Mouse (Mus musculus): ENCODE results near the gene Drd4.
A peak's percentile ranks its signal among the peaks of the same experiment; 100 is the strongest.

Gene Drd4

DNA sequence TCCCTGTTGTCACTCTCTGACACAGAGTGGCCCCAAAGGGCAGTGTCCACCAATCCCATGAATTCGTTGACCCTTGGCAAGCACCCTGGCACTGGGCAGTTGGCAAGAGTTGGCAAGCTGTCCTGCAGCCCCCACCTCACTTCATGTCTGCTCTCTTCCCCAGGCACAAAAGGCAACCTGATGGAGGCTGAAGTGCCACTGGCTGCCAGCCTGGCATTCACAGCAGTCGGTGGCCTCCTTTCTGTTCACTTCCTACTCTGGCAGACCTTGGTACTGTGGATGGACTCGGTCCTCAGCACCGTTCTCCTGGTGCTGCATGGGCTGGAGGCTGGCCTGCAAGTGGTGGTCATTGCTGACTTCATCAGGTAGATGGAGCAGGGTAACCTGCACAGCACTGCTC is 43.9 kb downstream of the Drd4 start:
- peak; percentile 68 to 74 for DNase-seq

DNA sequence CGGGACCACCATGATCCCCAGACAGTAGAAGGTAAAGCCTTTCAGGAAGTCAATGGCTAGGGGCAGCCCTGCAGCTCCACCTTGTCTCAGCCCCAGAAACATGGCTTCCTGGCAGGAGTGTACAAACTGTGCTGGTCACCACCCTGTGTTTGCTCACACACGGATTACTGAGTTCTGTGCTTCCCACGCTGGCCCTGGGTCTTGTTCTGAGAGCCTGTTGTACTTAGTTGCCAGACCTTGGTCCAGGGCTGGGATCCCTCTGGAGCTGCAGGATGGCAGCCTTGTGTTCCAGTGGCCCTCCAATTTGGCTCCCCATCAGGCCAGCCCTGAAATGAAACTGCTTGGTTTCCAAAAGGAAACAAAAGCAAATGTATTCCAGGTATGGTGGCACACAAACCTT is 44.5 kb downstream of the Drd4 start:
- DNase-seq = no peak

DNA sequence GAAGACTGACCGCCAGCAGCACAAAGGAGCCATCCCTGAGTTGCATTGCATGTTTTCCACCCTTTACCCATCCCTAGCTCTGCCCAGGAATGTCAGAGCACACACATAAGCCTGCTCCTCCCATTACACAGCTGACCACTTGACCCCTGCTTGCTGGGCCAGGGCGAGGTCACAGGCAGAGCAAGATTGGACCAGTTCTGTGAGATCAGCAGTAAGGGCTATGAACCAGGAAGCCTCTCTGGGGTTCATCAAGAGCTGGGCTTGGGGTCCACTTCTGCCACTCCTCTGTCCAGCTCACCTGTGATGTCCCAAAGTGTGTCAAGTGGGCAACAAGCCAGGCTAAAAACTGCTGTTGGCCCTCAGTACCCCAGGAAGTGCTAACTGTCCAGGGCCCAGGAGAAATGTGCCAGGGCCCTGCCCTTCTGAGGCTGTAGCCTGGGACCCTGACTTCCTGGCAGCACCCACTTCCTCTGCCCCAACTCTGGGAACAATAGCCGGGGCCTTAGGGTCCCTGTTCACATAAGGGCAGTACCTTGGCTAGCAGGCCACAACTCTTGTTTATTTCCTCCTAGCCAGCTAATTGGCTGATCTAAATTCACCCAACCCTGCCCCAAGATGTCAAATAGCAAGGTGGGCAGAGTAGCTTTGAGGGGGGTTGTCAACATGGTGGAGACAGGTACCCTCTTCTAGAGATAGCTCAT is 46.1 kb downstream of the Drd4 start:
- DNase-seq = no peak

- DNase-seq = no peak
These were observed 46.8 kb downstream of the Drd4 start, which contains the start of gene Eps8l2 for GRCm38 (mm10) chr7:141338576-141339131. Gene Eps8l2, plus strand, starts transcription at chr7:141338880.

GRCm38 (mm10) chr7:141339215-141339920 is 47.6 kb downstream of the Drd4 start:
- no peak for DNase-seq

GRCm38 (mm10) chr7:141340023-141340422 is 48.2 kb downstream of the Drd4 start:
- DNase-seq = no peak

DNA sequence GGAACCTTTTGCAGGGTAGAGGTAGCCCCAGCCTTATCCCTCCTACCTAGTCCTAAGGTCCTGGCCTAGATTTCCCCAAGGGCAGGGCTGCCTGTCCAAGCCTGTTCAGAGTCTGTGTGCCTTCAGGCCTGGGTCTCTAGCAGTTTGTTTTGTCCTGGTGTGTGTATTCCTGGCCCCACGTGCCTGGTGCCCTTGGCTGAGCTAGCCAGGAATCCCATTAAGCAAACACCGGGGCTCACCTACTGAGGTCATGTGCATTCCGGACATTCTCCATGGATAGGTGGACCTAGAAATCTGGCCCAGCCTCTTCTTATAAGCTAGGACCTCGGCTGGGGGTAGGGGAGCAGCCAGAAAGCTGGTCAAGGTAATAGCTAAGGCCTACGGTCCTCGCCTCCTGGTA is 48.7 kb downstream of the Drd4 start:
- DNase-seq = no peak

- no peak for DNase-seq
These were observed 50.0 kb downstream of the Drd4 start for GRCm38 (mm10) chr7:141341689-141342226.

DNA sequence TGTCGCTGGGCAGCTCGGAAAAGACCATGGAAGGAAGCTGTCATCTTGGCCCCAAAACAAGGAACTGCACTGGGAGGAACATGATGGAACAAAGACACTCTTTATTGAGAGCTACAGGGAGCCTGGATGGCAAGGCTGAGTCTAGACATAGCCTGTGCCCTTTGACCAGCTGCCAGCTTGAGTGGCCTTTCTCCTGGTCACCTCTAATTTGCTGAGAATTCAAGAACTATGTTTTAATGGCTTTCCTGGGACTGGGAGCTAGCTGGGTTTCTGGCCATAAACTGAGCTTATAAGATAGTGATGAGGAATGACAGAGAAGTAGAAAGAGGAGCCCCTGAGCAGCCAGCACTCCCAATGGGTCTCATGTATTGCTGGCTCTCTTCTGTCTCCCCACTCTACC is 51.4 kb downstream of the Drd4 start:
- DNase-seq = no peak

DNA sequence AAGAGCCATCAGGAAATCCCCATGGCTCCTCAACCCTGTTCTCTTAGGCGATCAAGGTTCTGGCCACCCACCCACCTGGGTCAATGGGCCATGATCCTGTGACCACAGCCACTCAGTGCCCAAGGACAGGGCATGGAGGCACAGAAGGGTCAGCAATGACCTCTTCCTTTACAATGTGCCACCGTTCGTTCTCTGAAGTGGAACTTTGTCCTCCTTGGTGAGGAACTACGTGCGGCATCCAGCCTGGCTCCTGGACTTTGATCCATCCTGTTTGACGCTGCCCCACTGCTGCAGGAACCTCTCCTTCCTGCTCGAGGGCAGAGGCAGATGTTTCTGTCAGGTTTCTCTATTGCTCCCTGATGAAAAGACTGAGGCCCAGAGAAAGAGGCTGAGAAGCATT is 51.9 kb downstream of the Drd4 start:
- no peak for DNase-seq

DNA sequence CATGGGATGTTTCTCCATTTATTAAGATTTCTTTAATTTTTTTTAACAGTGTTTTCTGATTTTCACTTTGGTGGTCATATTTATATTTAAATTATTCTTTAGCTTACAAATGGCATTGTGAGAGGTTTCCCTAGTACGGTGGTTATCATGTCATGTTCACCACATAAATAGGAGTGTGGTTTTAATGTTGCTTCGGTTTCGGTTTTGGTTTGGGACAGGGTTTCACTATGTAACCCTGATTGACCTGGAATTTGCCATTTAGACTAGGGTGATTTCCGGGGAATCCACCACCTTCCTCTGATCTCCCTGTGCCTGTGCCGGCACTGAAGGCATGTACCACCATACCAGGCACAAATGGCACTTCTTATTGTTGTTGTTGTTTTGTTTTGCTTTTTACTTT is 53.0 kb downstream of the Drd4 start:
- no peak for DNase-seq

Measured in cerebellum, postnatal 25 days (tissue).